Mouse (Mus musculus) liver (tissue): Measurements from ENCODE around the gene Cebpzos.

Experiments
- DNase-seq: peaks from one replicate; pipeline ENCODE4 v3.0.0-alpha.2; 2020; ENCODE audit warnings: mixed read lengths

Gene Cebpzos

DNA sequence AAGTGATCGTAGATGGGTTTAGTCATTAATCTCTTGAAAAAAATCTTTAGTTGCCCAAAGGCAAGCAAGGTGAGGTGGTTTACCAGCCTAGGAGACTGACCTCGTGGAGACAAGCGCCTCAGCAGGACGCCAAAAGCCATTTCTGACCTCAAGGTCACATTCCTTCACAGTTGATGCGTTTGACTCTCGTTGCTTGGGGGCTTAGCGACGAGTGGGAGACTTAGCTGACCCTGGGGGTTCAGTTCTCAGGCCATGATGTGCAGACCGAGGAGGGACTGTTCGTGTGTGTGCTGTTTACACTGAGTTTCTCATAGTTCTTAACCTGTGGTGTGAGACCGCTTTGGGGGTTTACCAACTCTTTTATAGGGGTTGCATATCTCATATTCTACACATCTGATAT, 26.3 kb downstream of the Cebpzos start:
- no peak for DNase-seq

DNA sequence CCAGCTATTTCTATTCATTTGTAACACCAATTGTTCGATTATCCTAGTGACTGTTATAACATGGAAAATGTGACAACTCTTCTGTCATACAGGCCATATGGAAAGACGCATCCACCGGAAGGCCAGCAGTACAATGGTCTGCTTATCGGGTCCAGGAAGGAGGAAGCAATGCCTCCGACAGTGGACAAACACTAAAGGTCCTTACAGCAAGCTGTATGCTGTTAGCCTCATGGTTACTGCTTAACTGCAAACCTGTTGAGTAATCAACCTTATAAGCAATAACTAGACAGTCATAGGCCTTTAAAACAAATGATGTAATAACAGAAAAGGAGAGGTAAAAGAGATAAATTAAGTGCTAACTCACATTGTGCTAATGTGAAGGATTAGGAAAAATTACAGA, 34.9 kb downstream of the Cebpzos start:
- no peak for DNase-seq

DNA sequence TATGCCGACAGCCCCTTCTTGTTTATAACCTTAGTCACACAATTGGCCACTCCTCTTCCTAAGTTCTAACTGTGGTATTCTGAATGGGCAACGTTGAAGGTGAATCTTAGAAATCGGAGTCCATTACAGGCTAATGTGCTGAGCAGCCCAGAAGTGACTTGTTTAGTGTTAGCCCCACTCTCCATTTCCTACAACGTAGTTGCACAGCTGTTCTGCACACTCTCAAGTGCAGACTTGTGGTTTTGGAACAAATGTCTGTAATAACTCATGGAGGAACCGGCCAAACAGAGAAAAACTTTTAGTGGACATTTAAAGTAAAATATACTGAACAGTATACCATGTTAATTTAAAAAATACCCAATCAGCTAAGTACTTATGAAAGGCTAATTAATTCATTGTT, 35.8 kb downstream of the Cebpzos start:
- DNase-seq, result no peak

DNA sequence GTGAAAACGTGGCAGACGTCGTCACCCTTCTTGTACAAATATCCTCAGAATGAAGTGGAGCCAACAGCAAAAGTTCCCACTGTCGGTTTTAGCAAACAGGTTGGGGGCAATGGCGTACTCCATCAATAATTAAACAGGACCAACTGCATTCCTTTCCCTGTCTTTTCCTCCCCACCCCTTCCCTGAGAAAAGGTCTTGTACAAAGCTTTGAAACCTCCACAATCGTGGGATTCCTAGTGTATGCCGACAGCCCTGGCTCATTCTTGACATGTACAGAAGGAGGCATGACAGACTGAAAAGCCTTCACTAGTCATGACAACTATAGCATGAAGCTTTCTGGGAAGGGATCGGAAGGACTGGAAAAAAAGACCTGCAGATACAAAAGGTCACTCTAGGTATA, 36.9 kb downstream of the Cebpzos start:
- DNase-seq, result no peak

- DNase-seq, result no peak
Measured at GRCm38 (mm10) chr17:78959473-78959872, 43.2 kb downstream of the Cebpzos start.

DNA sequence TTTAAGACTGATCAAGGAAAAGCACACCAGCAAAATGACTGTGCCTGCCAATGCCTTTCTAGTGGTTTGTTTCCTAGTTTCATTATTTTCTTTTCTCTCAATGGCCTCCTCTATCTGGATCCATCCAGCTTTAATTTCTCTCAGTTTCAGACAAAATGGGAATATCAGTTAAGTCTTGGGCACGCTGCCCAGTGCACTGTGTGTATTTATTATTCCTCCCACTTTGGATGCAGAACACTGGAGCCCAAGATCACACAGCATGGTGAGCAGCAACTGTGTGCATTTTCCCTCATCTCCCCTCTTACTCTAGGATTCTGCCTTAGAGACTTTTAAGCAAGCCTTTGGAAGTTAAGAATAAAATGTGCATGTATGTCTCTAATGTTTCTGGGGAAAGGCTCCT, 48.1 kb downstream of the Cebpzos start:
- no peak for DNase-seq

- no peak for DNase-seq
Measured at GRCm38 (mm10) chr17:78966092-78966883, 50.0 kb downstream of the Cebpzos start.

DNA sequence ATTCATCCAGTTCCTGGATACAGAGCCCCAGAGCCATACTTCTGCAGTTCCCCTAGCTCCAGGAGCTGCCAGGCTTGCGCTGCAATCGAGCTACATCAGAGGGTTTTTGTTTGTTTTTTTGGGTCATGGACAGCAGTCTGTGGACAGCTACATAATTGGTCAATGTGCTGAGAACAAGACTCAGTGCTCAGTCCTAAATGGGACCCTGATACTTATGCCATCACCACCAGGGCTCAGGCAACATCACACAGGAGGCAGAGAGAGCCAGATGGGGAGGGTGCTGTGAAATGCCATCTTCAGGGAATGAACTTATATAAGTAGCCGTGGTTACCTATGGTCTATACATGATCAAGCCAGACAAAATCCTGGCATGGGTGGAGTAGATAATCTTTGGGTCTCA, 52.2 kb downstream of the Cebpzos start:
- no peak for DNase-seq
